Mouse (Mus musculus) megakaryocyte progenitor cell, adult 5-6 weeks (primary cell): Measurements from ENCODE around the gene Cltc. TPM values are rescaled to one million over a fixed set of nuclear protein-coding genes. Genes with fewer than 3 reads are reported as not detected.
A peak's percentile ranks its signal among the peaks of the same experiment; 100 is the strongest.
"Not testable (repeated sequence)": the region's sequence is repeated elsewhere in the genome, so short reads cannot be mapped to it uniquely, and the experiment has no call there.

Experiments used
- ATAC-seq: replicated peaks from 2 replicates; pipeline ENCODE4 v1.8.0; 2016; ENCODE audit warnings: mild to moderate bottlenecking, moderate TSS enrichment, inconsistent platforms; ENCODE audit not compliant: poor library complexity
- total RNA-seq, 2 experiments: library from RNA; stranded (forward) in 1 of 2; stranded (reverse) in 1 of 2; fragments of 157-497, 149-512 nt in 1 of 2; fragments of 200-1000 nt in 1 of 2; gene quantifications; 2 replicates each; pipeline versions ENCODE4 v1.2.3 to v1.2.4; 2015 to 2017

Cltc gene
- total RNA-seq, 2 experiments from 2014 or later, result 139 to 255 TPM

- no peak for ATAC-seq
Observed at GRCm38 (mm10) chr11:86739470-86739869, 17.9 kb downstream of the Cltc start.

GRCm38 (mm10) chr11:86738956-86739355 is 18.4 kb downstream of the Cltc start:
- no peak for ATAC-seq

GRCm38 (mm10) chr11:86738308-86738707 is 19.1 kb downstream of the Cltc start:
- ATAC-seq, result not testable (repeated sequence)

- peak; percentile 47 for ATAC-seq
Observed at GRCm38 (mm10) chr11:86737301-86738000, 19.9 kb downstream of the Cltc start.

GRCm38 (mm10) chr11:86734993-86735392 is 22.4 kb downstream of the Cltc start:
- ATAC-seq, result no peak

GRCm38 (mm10) chr11:86734241-86734939 is 23.0 kb downstream of the Cltc start:
- no peak for ATAC-seq

- no peak for ATAC-seq
Observed at GRCm38 (mm10) chr11:86731443-86731842, 25.9 kb downstream of the Cltc start.

GRCm38 (mm10) chr11:86725607-86726006 is 31.8 kb downstream of the Cltc start:
- ATAC-seq, result no peak

GRCm38 (mm10) chr11:86724982-86725381 is 32.4 kb downstream of the Cltc start:
- ATAC-seq, result no peak

GRCm38 (mm10) chr11:86724004-86724403 is 33.4 kb downstream of the Cltc start:
- ATAC-seq, result peak; percentile 66

- peak; percentile 54; the same call in 1 of the 2 replicates for ATAC-seq
Observed at GRCm38 (mm10) chr11:86719390-86719789, 38.0 kb downstream of the Cltc start.

- no peak for ATAC-seq
Observed at GRCm38 (mm10) chr11:86718369-86718768, 39.0 kb downstream of the Cltc start.

GRCm38 (mm10) chr11:86717306-86718065 is 39.9 kb downstream of the Cltc start:
- no peak for ATAC-seq

- ATAC-seq, result no peak
Observed at GRCm38 (mm10) chr11:86714606-86715005, 42.8 kb downstream of the Cltc start.

GRCm38 (mm10) chr11:86701151-86701550 is 56.2 kb downstream of the Cltc start:
- no peak for ATAC-seq

- ATAC-seq, result no peak
Observed at GRCm38 (mm10) chr11:86695461-86695860, 61.9 kb downstream of the Cltc start.

- ATAC-seq, result no peak
Observed at GRCm38 (mm10) chr11:86692546-86692945, 64.8 kb downstream of the Cltc start.

GRCm38 (mm10) chr11:86691956-86692355 is 65.4 kb downstream of the Cltc start:
- ATAC-seq, result peak; percentile 39; the same call in 1 of the 2 replicates

GRCm38 (mm10) chr11:86691482-86691881 is 65.9 kb downstream of the Cltc start:
- no peak for ATAC-seq

GRCm38 (mm10) chr11:86690383-86690782 is 67.0 kb downstream of the Cltc start:
- no peak for ATAC-seq

GRCm38 (mm10) chr11:86685366-86685765 is 72.0 kb downstream of the Cltc start:
- ATAC-seq, result no peak
